Mouse (Mus musculus): ENCODE measurements around the gene Nfkbiz.

Gene Nfkbiz

GRCm38 (mm10) chr16:55831451-55831850 is 7.2 kb downstream of the Nfkbiz start:
- no peak for DNase-seq

- DNase-seq = no peak
These were observed 15.1 kb downstream of the Nfkbiz start for GRCm38 (mm10) chr16:55823398-55824155.

DNA sequence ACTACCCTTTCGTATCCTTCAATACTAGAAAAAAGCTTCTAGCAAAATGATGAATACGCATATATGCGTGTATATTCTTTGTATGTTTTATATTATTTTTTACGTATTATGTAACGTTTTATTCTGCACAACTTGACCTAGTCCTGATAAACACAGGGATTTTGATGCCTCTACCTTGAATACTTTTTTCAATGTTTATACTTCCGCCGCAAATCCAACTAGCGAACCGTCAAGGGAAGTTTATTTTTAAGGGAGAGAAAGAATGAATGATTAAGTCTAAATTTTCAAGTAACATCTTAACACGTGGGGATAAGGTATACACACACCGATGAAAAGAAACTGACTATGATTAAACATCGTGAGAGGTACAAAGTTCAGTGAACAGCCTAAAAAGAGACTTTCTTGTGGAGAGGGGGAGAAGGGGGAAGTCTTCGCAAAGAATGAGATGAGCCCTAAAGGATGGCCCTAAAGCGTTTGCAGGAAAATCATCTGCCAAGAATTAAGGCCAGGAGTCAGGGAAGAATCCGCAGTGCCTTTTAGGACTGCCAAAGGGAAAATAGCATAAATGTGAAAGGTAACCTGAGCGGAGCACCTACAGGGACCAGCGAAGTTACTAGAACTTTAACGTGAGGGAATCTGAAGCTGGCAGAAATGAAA is 15.8 kb downstream of the Nfkbiz start:
- no peak for DNase-seq

DNA sequence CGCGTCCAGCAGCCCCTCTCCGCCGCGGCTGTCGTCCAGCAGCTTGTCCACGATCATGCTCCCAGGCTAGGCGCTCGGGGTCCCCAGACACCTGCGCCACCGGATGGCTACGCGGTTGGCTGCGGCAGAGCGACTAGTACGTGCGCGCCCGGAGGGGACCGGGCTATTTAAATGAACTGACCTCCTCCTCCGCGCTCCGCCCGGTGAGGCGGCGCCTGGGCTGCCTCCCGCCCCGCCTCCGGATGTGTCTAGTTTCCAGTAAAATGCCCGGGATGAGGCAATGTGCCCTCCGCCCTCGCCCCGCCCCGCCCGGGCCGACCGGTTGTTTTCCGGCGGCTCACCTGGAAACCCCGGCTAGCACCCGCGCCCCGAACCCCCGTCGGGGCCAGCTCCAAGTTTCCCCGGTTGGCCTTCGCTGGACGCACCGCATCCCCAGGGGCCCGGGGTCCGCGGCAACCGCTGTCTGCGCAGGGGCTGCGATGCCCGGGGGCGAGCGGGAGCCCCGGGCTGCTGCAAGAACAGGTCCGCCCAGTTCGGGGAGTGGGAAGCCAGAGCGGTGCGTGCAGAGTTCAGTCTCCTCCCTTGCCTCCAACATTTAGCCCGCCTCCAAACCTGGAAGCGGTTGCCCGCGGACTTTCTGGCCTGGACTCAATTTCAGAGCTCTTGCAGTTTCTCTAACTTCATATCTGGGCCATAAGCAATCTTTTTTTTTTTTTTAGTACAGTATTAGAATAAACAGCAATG is 16.5 kb downstream of the Nfkbiz start:
- DNase-seq = peak; percentile 93 to 95

- DNase-seq = peak in 1 of 2 experiments; percentile 50
These were observed 17.1 kb downstream of the Nfkbiz start for GRCm38 (mm10) chr16:55821571-55821981.

GRCm38 (mm10) chr16:55820916-55821570 is 17.7 kb downstream of the Nfkbiz start:
- peak in 1 of 2 experiments; percentile 55 for DNase-seq

- DNase-seq = no peak
These were observed 18.4 kb downstream of the Nfkbiz start for GRCm38 (mm10) chr16:55820161-55820915.

- peak; percentile 41 to 54 for DNase-seq
These were observed 19.4 kb downstream of the Nfkbiz start for GRCm38 (mm10) chr16:55819186-55819861.

- DNase-seq = no peak
These were observed 20.8 kb downstream of the Nfkbiz start for GRCm38 (mm10) chr16:55817717-55818515.

GRCm38 (mm10) chr16:55816202-55816941 is 22.3 kb downstream of the Nfkbiz start:
- DNase-seq = no peak

DNA sequence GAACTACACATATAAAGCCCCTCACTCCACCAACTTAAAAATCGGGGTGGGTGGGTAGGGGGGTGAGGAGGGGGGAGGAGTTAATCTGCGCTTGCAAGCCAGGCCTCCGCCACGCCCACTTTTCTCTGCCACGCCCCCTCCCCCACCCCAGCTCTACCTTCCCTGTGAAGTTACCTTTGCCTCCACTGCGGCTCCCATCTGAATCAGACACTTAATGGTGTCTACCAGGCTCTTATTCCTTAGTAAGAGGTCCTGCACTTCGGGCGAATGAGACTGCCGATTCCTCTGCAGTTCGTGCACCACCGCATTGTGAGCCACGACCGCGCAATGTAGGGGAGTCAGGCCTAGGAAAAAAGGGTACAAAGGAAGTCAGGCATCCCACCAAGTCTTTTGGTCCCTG is 23.2 kb downstream of the Nfkbiz start:
- no peak for DNase-seq

- no peak for DNase-seq
These were observed 24.0 kb downstream of the Nfkbiz start for GRCm38 (mm10) chr16:55814686-55815085.

- no peak for DNase-seq
These were observed 24.8 kb downstream of the Nfkbiz start for GRCm38 (mm10) chr16:55813916-55814315.

DNA sequence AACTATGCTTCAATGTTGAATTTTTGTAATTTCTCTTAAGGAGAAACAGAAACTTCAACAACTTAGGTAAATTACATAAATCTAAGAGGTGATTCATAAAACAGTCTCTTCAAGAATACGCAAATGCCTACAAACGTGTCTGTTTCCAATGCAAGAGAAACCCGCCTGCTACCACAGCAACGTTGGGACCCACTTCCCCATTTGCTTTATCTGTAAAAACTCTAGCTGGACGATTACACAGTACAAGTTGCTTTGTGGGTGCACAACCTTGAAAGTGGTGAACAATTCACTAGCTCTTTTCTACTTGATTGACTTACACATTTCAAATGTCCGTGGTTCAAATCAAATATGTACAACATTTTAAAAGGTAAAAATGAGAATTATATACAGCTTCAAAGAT is 26.9 kb downstream of the Nfkbiz start:
- no peak for DNase-seq

GRCm38 (mm10) chr16:55809779-55810514 is 28.8 kb downstream of the Nfkbiz start:
- no peak for DNase-seq

DNA sequence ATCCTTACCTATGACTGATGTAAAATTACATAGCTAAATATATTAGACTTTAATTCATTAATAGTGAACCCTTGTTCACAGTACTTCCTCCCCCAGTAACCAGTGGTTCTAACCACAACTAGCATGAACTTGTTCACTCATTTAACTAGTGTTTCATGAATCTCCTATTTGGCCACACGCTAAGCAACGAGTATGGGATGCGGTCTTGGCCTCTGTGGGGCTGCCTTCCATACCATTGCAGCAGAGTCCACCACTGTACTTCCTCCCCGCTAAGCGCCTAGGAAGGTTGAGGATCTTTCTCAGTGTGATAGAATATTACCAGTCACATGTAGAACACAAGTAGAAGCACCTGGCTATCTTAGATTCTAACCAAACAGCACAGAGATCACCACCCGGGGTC is 29.4 kb downstream of the Nfkbiz start:
- DNase-seq = no peak

DNA sequence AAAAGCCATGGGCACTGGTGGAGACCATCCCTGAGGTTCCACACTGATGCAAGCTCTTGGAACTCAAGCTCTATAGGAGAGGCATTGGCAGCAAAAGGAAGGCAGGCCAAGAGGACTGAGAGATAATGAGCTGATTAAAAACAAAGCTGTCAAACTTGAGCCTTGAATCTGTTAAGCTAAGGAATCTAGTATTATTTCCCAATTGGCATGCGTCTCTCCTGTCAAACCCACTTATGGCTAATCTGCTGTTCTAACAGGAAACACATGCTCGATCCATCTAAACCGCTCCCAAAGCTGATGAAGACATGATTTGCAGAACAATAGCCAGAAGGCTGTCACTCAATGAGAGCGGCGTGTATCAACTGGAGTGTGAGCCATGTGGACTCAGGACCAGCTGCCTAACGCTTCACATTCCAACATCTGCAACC is 31.2 kb downstream of the Nfkbiz start:
- no peak for DNase-seq

DNA sequence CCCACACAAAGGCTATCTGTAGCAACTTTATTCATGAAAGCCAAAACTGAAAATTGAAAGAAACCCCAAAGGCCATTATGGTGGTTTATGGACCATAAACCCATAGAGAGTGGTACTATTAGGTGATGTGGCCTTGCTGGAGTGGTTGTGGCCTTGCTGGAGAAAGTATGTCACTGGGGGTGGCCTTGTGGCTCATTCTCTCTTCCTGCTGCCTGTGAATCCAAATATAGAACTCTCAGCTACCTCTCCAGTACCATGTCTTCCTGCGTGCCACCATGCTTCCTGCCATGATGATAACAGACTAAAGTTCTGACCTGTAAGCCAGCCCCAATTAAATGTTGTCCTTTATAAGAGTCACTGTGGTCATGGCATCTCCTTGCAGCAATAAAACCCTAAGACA is 33.9 kb downstream of the Nfkbiz start:
- no peak for DNase-seq

- DNase-seq = no peak
These were observed 37.1 kb downstream of the Nfkbiz start for GRCm38 (mm10) chr16:55801629-55802028.
